In genomic region chr2:32395484-32395945, GRCm38 (mm10) we compare ENCODE assay signal across 8 mouse cellular contexts. TPM values are rescaled to one million over a fixed set of nuclear protein-coding genes. Genes with fewer than 3 reads are reported as not detected.
DNase-seq lines count a peak whose midpoint lies in the region; ATAC-seq lines count a peak whose summit lies in the region.

Gene Ptges2 (plus strand): TSS chr2:32395896.

- DNase-seq in R1 (ENCODE audit: low read depth, low spot score): peak; percentile 94
- DNase-seq in cerebellum, postnatal 14 days: peak; percentile 95 to 96
- peak; percentile 81 to 84 for DNase-seq in frontal cortex, postnatal 25 days (ENCODE audit: low spot score in 2 of 2)
- peak; percentile 87 for DNase-seq in hindbrain, embryonic 14.5 days (ENCODE audit: low spot score)
- DNase-seq in layer of hippocampus, postnatal 36 days: peak; percentile 88 to 92
- DNase-seq in lung, postnatal 36 days: peak; percentile 94
- DNase-seq in right cerebral cortex, adult 18-20 months: peak; percentile 91
- peak; percentile 63 for DNase-seq in urinary bladder, postnatal 10 days (ENCODE audit: low spot score)

- peak within 1 kb of the TSS; percentile 92 for H3K9ac ChIP-seq in hindbrain, embryonic 14.5 days

- H3K36me3 ChIP-seq in hindbrain, embryonic 14.5 days (replicated peaks; ENCODE audit: control insufficient read depth, insufficient read depth): peaks cover 6% of the 10 kb centered on the region

- peak within 1 kb of the TSS; percentile 89 for H3K27ac ChIP-seq in hindbrain, embryonic 14.5 days

- peaks cover 16% of the 10 kb centered on the region for H3K4me1 ChIP-seq in hindbrain, embryonic 14.5 days (replicated peaks; ENCODE audit: control insufficient read depth, insufficient read depth, low read length)

- H3K4me2 ChIP-seq in hindbrain, embryonic 14.5 days (replicated peaks): peak within 1 kb of the TSS; percentile 81

- WGBS in hindbrain, embryonic 14.5 days: under 1% methylated on average over 31 of the region's 31 CpGs

- no peaks in the 10 kb centered on the region for H3K27me3 ChIP-seq in hindbrain, embryonic 14.5 days (ENCODE audit: control insufficient read depth, insufficient read depth, low read length)

- H3K9me3 ChIP-seq in hindbrain, embryonic 14.5 days (ENCODE audit: control insufficient read depth, low read length): no peaks in the 10 kb centered on the region

- peak within 1 kb of the TSS; percentile 89 for H3K4me3 ChIP-seq in hindbrain, embryonic 14.5 days (replicated peaks; ENCODE audit: low read length)

- ATAC-seq in hindbrain, embryonic 14.5 days (ENCODE audit: low FRiP score): peak; percentile 92

RNA-seq across cellular contexts. Expression of gene Ptges2, which starts in this region (rescaled TPM):
- 58.1 and 58.9 TPM in 2 replicates for polyA plus RNA-seq in hindbrain, embryonic 14.5 days (2014; fragmentation: Nextera tagmentation; extraction: Ambion mirVana)
- 10 to 100 TPM; 37.1 to 37.7 TPM for total RNA-seq in layer of hippocampus, postnatal 36 days (2021)

Comparison
In these comparisons a context has a peak if more than half of its experiments do, and no peak if none do; other contexts are left out.
1. Peak in every context shown above with its lines: DNase-seq, ATAC-seq, H3K4me3 ChIP-seq and H3K27ac ChIP-seq.